9 mouse cellular contexts compared by ENCODE assay signal in genomic region chr17:87570676-87571344, GRCm38 (mm10).
DNase-seq lines count a peak whose midpoint lies in the region; ATAC-seq and TF ChIP-seq lines count a peak whose summit lies in the region.
"Had no signal": no experiment of that assay in that cellular context is flagged by ENCODE, and none has a peak within 500 bp of the region (broad histone marks: within the 10 kb centered on the region; RNA-seq: fewer than 3 reads in every experiment).

No protein-coding gene starts in this region.

- no peak for ATAC-seq in intestine, postnatal 0 days
- peak; percentile 46 for ATAC-seq in neural tube, embryonic 12.5 days (ENCODE audit: low FRiP score, low read depth)
- no peak for ATAC-seq in monocyte, adult 5-6 weeks (replicated peaks; ENCODE audit: insufficient number of reproducible peaks, low FRiP score, low TSS enrichment, poor library complexity, severe bottlenecking)

- peak overlapping the region; percentile 97 for H3K27ac ChIP-seq in layer of hippocampus, adult 2 months
- no peak overlapping the region; the same call in none of the 2 replicates for H3K27ac ChIP-seq in intestine, postnatal 0 days (ENCODE audit: low read depth, low read length)
- no peak overlapping the region for H3K27ac ChIP-seq in neural tube, embryonic 12.5 days

- no peaks in the 10 kb centered on the region for H3K27me3 ChIP-seq in intestine, postnatal 0 days (replicated peaks; ENCODE audit: control insufficient read depth, insufficient read depth, low read length)
- no peaks in the 10 kb centered on the region for H3K27me3 ChIP-seq in neural tube, embryonic 12.5 days (replicated peaks)

- 52% methylated on average over 18 of the region's 18 CpGs for WGBS in intestine, postnatal 0 days
- 48% methylated on average over 18 of the region's 18 CpGs for WGBS in neural tube, embryonic 12.5 days

- no peaks in the 10 kb centered on the region for H3K9me3 ChIP-seq in intestine, postnatal 0 days (ENCODE audit: control insufficient read depth)
- no peaks in the 10 kb centered on the region for H3K9me3 ChIP-seq in neural tube, embryonic 12.5 days
- H3K9me3 ChIP-seq: megakaryocyte, embryonic 14.5 days had no signal

- H3K9ac ChIP-seq in intestine, postnatal 0 days (ENCODE audit: low read depth, low read length), result no peak overlapping the region
- H3K9ac ChIP-seq in neural tube, embryonic 12.5 days, result peak overlapping the region; percentile 29; the same call in 1 of the 2 replicates

- DNase-seq in layer of hippocampus, adult 2 months (ENCODE audit: low spot score in 2 of 2), result no peak
- no peak for DNase-seq in layer of hippocampus, adult 8-10 months (ENCODE audit: low spot score in 2 of 2)
- peak; percentile 29 for DNase-seq in embryo, embryonic 9.5 days (ENCODE audit: extremely low spot score)
- no peak for DNase-seq in gastrocnemius, postnatal 4 days (ENCODE audit: low spot score in 2 of 2)
- no peak for DNase-seq in thymus, postnatal 10 days (ENCODE audit: low spot score in 2 of 2)

- peaks cover 10% of the 10 kb centered on the region for H3K4me1 ChIP-seq in intestine, postnatal 0 days (replicated peaks; ENCODE audit: control insufficient read depth, insufficient read depth, low read length)
- peaks cover 14% of the 10 kb centered on the region; the same call in 1 of the 2 replicates for H3K4me1 ChIP-seq in neural tube, embryonic 12.5 days

- no peaks in the 10 kb centered on the region for H3K36me3 ChIP-seq in intestine, postnatal 0 days (ENCODE audit: control insufficient read depth, insufficient read depth)
- H3K36me3 ChIP-seq in neural tube, embryonic 12.5 days, result no peaks in the 10 kb centered on the region

- peak overlapping the region; percentile 8 for H3K4me3 ChIP-seq in layer of hippocampus, adult 2 months
- H3K4me3 ChIP-seq in intestine, postnatal 0 days (ENCODE audit: low read depth, low read length), result no peak overlapping the region
- no peak overlapping the region; the same call in 1 of the 2 replicates for H3K4me3 ChIP-seq in neural tube, embryonic 12.5 days

- peak overlapping the region; percentile 44; the same call in 1 of the 2 replicates for H3K4me2 ChIP-seq in intestine, postnatal 0 days (replicated peaks; ENCODE audit: low read depth)
- peak overlapping the region; percentile 54 for H3K4me2 ChIP-seq in neural tube, embryonic 12.5 days (replicated peaks)

- TF ChIP-seq CTCF in layer of hippocampus, adult 2 months (conservative IDR thresholded peaks at IDR 0.05), result no peak
- no peak for TF ChIP-seq CTCF in intestine, postnatal 0 days (IDR thresholded peaks at IDR 0.05; ENCODE audit: low read depth)
